Mouse (Mus musculus): ENCODE data around the gene Kif27. TPM values are rescaled to one million over a fixed set of nuclear protein-coding genes. Genes with fewer than 3 reads are reported as not detected.

Kif27 gene
- polyA plus RNA-seq, 1 experiment from 2014 or later: 2.2 TPM

- H3K27me3 ChIP-seq: no peaks in the 10 kb centered on the region
- peak overlapping the region; percentile 74; the same call in 1 of the 2 replicates for H3K27ac ChIP-seq (replicated peaks)
- WGBS: 4% methylated on average over 7 of the region's 7 CpGs
- H3K9me3 ChIP-seq (replicated peaks): no peaks in the 10 kb centered on the region
- H3K4me1 ChIP-seq: no peaks in the 10 kb centered on the region
- H3K4me2 ChIP-seq (replicated peaks): peak overlapping the region; percentile 99
- no peaks in the 10 kb centered on the region for H3K36me3 ChIP-seq
- no peak overlapping the region for H3K9ac ChIP-seq
- no peak; the same call in 1 of the 2 replicates for ATAC-seq (ENCODE audit: insufficient number of reproducible peaks, low FRiP score, low TSS enrichment, low read depth)
- peak overlapping the region; percentile 69 for H3K4me3 ChIP-seq (replicated peaks)
Measured at GRCm38 (mm10) chr13:58359304-58359653, 357 bp upstream of the Kif27 start.

DNA sequence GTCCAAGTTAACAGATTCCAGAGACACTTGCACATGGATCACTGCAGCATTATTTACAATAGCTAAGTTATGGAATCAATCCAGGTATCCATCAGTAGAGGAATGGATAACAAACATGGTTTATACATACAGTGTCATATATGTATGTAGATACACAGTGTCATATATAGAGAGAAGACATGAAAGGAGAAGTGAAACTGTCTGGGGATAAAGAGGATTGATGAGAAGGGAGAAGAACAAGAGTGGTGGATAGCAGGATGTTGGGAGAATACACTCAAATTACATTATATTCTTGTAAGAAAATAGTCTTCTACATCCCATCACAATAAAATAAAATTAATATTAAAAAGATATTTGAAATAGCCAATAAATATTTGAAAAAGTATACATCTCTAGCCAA, 5.9 kb downstream of the Kif27 start:
- H3K9ac ChIP-seq: no peak overlapping the region
- H3K4me3 ChIP-seq (replicated peaks): no peak overlapping the region
- H3K4me2 ChIP-seq (replicated peaks): no peak overlapping the region
- H3K4me1 ChIP-seq: no peaks in the 10 kb centered on the region
- H3K27ac ChIP-seq (replicated peaks): no peak overlapping the region
- H3K27me3 ChIP-seq: no peaks in the 10 kb centered on the region
- ATAC-seq (ENCODE audit: insufficient number of reproducible peaks, low FRiP score, low TSS enrichment, low read depth): no peak
- no peaks in the 10 kb centered on the region for H3K36me3 ChIP-seq
- H3K9me3 ChIP-seq (replicated peaks): no peaks in the 10 kb centered on the region

DNA sequence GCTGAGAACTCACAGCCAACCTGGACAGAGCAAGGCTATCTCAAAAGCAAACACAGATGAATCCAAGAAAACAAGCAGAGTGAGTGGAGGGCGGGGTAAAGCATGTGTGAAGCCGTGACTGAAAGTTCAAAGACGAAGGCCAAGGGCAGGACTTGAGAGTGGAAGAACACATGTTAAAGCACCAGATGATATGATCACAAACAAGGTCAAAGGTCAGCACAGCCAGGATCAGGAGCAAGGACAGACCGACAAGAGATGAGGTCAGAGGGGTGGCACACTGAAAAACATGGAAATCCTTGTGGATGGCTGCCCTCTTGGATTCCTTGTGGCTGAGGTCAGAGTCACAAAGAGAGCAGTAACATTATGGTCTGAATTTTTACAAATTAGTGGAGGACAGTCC, 8.3 kb downstream of the Kif27 start:
- no peak for ATAC-seq (ENCODE audit: insufficient number of reproducible peaks, low FRiP score, low TSS enrichment, low read depth)
- no peaks in the 10 kb centered on the region for H3K4me1 ChIP-seq
- H3K4me3 ChIP-seq (replicated peaks): no peak overlapping the region
- H3K27me3 ChIP-seq: no peaks in the 10 kb centered on the region
- 49% methylated on average over 4 of the region's 4 CpGs for WGBS
- H3K4me2 ChIP-seq (replicated peaks): no peak overlapping the region
- no peaks in the 10 kb centered on the region for H3K9me3 ChIP-seq (replicated peaks)
- no peak overlapping the region for H3K9ac ChIP-seq
- no peaks in the 10 kb centered on the region for H3K36me3 ChIP-seq
- no peak overlapping the region for H3K27ac ChIP-seq (replicated peaks)

- 70% methylated on average over 9 of the region's 9 CpGs for WGBS
- H3K27me3 ChIP-seq: no peaks in the 10 kb centered on the region
Measured at GRCm38 (mm10) chr13:58344505-58344904, 14.4 kb downstream of the Kif27 start.

GRCm38 (mm10) chr13:58337456-58337855, 21.5 kb downstream of the Kif27 start:
- Histone ChIP-seq H3K4me2 (replicated peaks) (no peak overlapping the region), H3K9ac (no peak overlapping the region), H3K9me3 (replicated peaks) (no peaks in the 10 kb centered on the region), H3K4me1 (no peaks in the 10 kb centered on the region), H3K27ac (replicated peaks) (no peak overlapping the region), H3K4me3 (replicated peaks) (no peak overlapping the region), H3K36me3 (no peaks in the 10 kb centered on the region), H3K27me3 (no peaks in the 10 kb centered on the region)
- WGBS: 83% methylated on average over 12 of the region's 12 CpGs
- no peak for ATAC-seq (ENCODE audit: insufficient number of reproducible peaks, low FRiP score, low TSS enrichment, low read depth)

More at GRCm38 (mm10) chr13:58344505-58344904, 14.4 kb downstream of the Kif27 start:
- Histone ChIP-seq H3K4me1 (no peaks in the 10 kb centered on the region), H3K4me3 (replicated peaks) (no peak overlapping the region), H3K9me3 (replicated peaks) (no peaks in the 10 kb centered on the region), H3K4me2 (replicated peaks) (no peak overlapping the region), H3K9ac (no peak overlapping the region), H3K36me3 (no peaks in the 10 kb centered on the region), H3K27ac (replicated peaks) (no peak overlapping the region)
- no peak for ATAC-seq (ENCODE audit: insufficient number of reproducible peaks, low FRiP score, low TSS enrichment, low read depth)

- ATAC-seq (ENCODE audit: insufficient number of reproducible peaks, low FRiP score, low TSS enrichment, low read depth): no peak
- 91% methylated on average over 5 of the region's 5 CpGs for WGBS
- no peak overlapping the region for H3K9ac ChIP-seq
Measured at GRCm38 (mm10) chr13:58334116-58334515, 24.8 kb downstream of the Kif27 start.

GRCm38 (mm10) chr13:58317768-58318167, 41.2 kb downstream of the Kif27 start:
- H3K4me1 ChIP-seq: no peaks in the 10 kb centered on the region
- no peak overlapping the region for H3K4me2 ChIP-seq (replicated peaks)
- H3K9ac ChIP-seq: no peak overlapping the region
- no peak overlapping the region for H3K4me3 ChIP-seq (replicated peaks)
- H3K27ac ChIP-seq (replicated peaks): no peak overlapping the region
- 54% methylated on average over 2 of the region's 2 CpGs for WGBS
- ATAC-seq (ENCODE audit: insufficient number of reproducible peaks, low FRiP score, low TSS enrichment, low read depth): no peak
- H3K9me3 ChIP-seq (replicated peaks): no peaks in the 10 kb centered on the region
- no peaks in the 10 kb centered on the region for H3K27me3 ChIP-seq
- H3K36me3 ChIP-seq: no peaks in the 10 kb centered on the region

More at GRCm38 (mm10) chr13:58334116-58334515, 24.8 kb downstream of the Kif27 start:
- H3K27ac ChIP-seq (replicated peaks): no peak overlapping the region
- no peak overlapping the region for H3K4me3 ChIP-seq (replicated peaks)
- H3K9me3 ChIP-seq (replicated peaks): no peaks in the 10 kb centered on the region
- H3K36me3 ChIP-seq: no peaks in the 10 kb centered on the region
- H3K4me1 ChIP-seq: no peaks in the 10 kb centered on the region
- no peak overlapping the region for H3K4me2 ChIP-seq (replicated peaks)
- H3K27me3 ChIP-seq: no peaks in the 10 kb centered on the region

DNA sequence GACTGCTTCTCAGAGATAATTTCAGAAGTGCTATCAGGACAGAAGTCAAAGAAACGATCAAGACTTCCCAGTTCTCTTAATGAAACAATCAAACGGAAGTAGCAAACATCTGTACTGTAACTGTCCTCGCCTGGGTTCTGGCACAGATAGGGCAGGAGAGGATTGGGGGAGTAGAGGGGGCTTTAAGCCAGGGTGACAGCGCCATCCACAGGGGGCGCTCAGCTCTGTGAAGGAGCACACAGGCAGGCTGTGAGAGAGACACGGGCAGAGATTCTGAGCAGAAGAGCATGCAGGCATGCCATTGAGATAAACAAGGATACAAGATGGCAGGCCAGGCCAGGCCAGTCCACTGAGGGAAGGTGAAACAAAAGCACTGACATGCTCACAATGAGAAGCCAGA, 43.9 kb downstream of the Kif27 start:
- no peak overlapping the region for H3K9ac ChIP-seq
- no peaks in the 10 kb centered on the region for H3K36me3 ChIP-seq
- H3K27me3 ChIP-seq: no peaks in the 10 kb centered on the region
- 63% methylated on average over 6 of the region's 6 CpGs for WGBS
- H3K9me3 ChIP-seq (replicated peaks): no peaks in the 10 kb centered on the region
- no peak overlapping the region for H3K4me3 ChIP-seq (replicated peaks)
- no peak for ATAC-seq (ENCODE audit: insufficient number of reproducible peaks, low FRiP score, low TSS enrichment, low read depth)
- H3K4me2 ChIP-seq (replicated peaks): no peak overlapping the region
- no peak overlapping the region for H3K27ac ChIP-seq (replicated peaks)
- H3K4me1 ChIP-seq: no peaks in the 10 kb centered on the region

DNA sequence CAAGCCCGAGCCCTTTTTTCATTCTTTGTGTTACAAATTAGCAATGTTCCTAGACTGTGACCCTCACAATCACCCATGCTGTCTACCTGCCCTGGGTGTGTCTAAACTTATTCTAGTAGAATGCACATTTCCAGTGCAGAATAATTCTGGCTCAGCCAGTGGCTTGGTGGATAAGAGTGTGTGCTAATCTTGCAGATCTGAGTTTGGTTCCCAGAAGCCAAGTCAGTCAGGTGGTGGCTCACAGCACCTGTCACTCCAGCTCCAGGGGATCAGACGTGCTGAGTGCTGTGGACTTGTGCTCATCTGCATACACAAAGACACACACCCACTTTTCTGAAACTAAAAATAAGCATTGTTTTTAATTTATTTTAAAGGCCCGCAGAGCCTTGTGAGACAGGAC, 45.2 kb downstream of the Kif27 start:
- no peaks in the 10 kb centered on the region for H3K27me3 ChIP-seq
- no peaks in the 10 kb centered on the region for H3K9me3 ChIP-seq (replicated peaks)
- no peak for ATAC-seq (ENCODE audit: insufficient number of reproducible peaks, low FRiP score, low TSS enrichment, low read depth)
- H3K4me2 ChIP-seq (replicated peaks): no peak overlapping the region
- H3K9ac ChIP-seq: no peak overlapping the region
- H3K4me1 ChIP-seq: no peaks in the 10 kb centered on the region
- no peaks in the 10 kb centered on the region for H3K36me3 ChIP-seq
- WGBS: 65% methylated on average over 3 of the region's 3 CpGs
- H3K27ac ChIP-seq (replicated peaks): no peak overlapping the region
- H3K4me3 ChIP-seq (replicated peaks): no peak overlapping the region

- Histone ChIP-seq H3K9me3 (replicated peaks) (no peaks in the 10 kb centered on the region), H3K27ac (replicated peaks) (no peak overlapping the region), H3K36me3 (no peaks in the 10 kb centered on the region), H3K9ac (no peak overlapping the region), H3K4me1 (no peaks in the 10 kb centered on the region), H3K4me2 (replicated peaks) (no peak overlapping the region), H3K27me3 (no peaks in the 10 kb centered on the region), H3K4me3 (replicated peaks) (no peak overlapping the region)
- ATAC-seq (ENCODE audit: insufficient number of reproducible peaks, low FRiP score, low TSS enrichment, low read depth): no peak
- 47% methylated on average over 3 of the region's 3 CpGs for WGBS
Measured at GRCm38 (mm10) chr13:58311351-58311750, 47.6 kb downstream of the Kif27 start.

- no peaks in the 10 kb centered on the region for H3K36me3 ChIP-seq
- no peaks in the 10 kb centered on the region for H3K27me3 ChIP-seq
- no peaks in the 10 kb centered on the region for H3K4me1 ChIP-seq
- H3K9me3 ChIP-seq (replicated peaks): no peaks in the 10 kb centered on the region
- H3K27ac ChIP-seq (replicated peaks): no peak overlapping the region
- no peak overlapping the region for H3K9ac ChIP-seq
- WGBS: 56% methylated on average over 8 of the region's 8 CpGs
- no peak for ATAC-seq (ENCODE audit: insufficient number of reproducible peaks, low FRiP score, low TSS enrichment, low read depth)
- H3K4me3 ChIP-seq (replicated peaks): no peak overlapping the region
- H3K4me2 ChIP-seq (replicated peaks): no peak overlapping the region
Measured at GRCm38 (mm10) chr13:58309499-58309898, 49.4 kb downstream of the Kif27 start.

DNA sequence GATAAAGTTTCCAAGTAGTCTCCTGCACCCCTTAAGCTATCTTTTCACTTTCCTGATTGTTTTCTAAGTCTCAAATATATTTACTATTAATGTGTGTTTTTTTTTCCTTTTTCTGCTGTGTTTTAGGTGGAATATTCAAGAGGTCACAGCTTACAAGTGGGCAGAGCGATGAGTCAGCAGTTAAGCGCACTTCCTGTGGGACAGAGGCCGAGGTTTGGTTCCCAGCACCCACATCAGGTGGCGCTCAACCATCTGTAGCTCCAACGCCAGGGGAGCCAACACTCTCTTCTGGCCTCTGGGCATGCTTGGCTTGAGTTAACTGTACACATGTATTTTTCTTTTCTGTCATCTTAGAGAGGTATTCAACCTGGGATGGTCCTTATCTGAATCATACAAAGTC, 51.5 kb downstream of the Kif27 start:
- H3K4me2 ChIP-seq (replicated peaks): no peak overlapping the region
- 83% methylated on average over 5 of the region's 5 CpGs for WGBS
- no peaks in the 10 kb centered on the region for H3K36me3 ChIP-seq
- no peak for ATAC-seq (ENCODE audit: insufficient number of reproducible peaks, low FRiP score, low TSS enrichment, low read depth)
- H3K9ac ChIP-seq: no peak overlapping the region
- no peak overlapping the region for H3K27ac ChIP-seq (replicated peaks)
- H3K4me1 ChIP-seq: no peaks in the 10 kb centered on the region
- no peak overlapping the region for H3K4me3 ChIP-seq (replicated peaks)
- H3K27me3 ChIP-seq: no peaks in the 10 kb centered on the region
- no peaks in the 10 kb centered on the region for H3K9me3 ChIP-seq (replicated peaks)
